Mouse (Mus musculus): ENCODE results near the gene Setd7. TPM values are rescaled to one million over a fixed set of nuclear protein-coding genes. Genes with fewer than 3 reads are reported as not detected.

Setd7 gene
- polyA plus RNA-seq, 1 experiment from 2014 or later, result 2.1 TPM

GRCm38 (mm10) chr3:51505465-51505864, 55.2 kb downstream of the Setd7 start:
- DNase-seq (ENCODE audit: low spot score), result peak; percentile 38
- Histone ChIP-seq H3K36me3 (ENCODE audit: insufficient read depth, low read length) (no peaks in the 10 kb centered on the region), H3K4me2 (replicated peaks; ENCODE audit: low read depth, low read length) (no peak overlapping the region), H3K27me3 (replicated peaks; ENCODE audit: insufficient read depth, low read length) (no peaks in the 10 kb centered on the region), H3K4me1 (ENCODE audit: insufficient read depth, low read depth, low read length) (no peaks in the 10 kb centered on the region), H3K27ac (ENCODE audit: low read length) (no peak overlapping the region), H3K9me3 (ENCODE audit: low read length) (no peaks in the 10 kb centered on the region), H3K9ac (replicated peaks; ENCODE audit: low read depth) (no peak overlapping the region; the same call in 1 of the 2 replicates), H3K4me3 (ENCODE audit: low read depth, low read length) (no peak overlapping the region)
- WGBS, result 58% methylated on average over 19 of the region's 19 CpGs
- peak; percentile 19; the same call in 1 of the 2 replicates for ATAC-seq
- no peak for TF ChIP-seq EP300 (IDR thresholded peaks at IDR 0.05)
- no peak for TF ChIP-seq CTCF (IDR thresholded peaks at IDR 0.05)

- ATAC-seq, result no peak
- TF ChIP-seq CTCF (IDR thresholded peaks at IDR 0.05), result no peak
- no peak for TF ChIP-seq EP300 (IDR thresholded peaks at IDR 0.05)
- H3K9me3 ChIP-seq (ENCODE audit: low read length), result no peaks in the 10 kb centered on the region
- no peaks in the 10 kb centered on the region for H3K36me3 ChIP-seq (ENCODE audit: insufficient read depth, low read length)
- no peaks in the 10 kb centered on the region for H3K4me1 ChIP-seq (ENCODE audit: insufficient read depth, low read depth, low read length)
- H3K4me3 ChIP-seq (ENCODE audit: low read depth, low read length), result no peak overlapping the region
- H3K9ac ChIP-seq (replicated peaks; ENCODE audit: low read depth), result no peak overlapping the region
- no peak overlapping the region for H3K27ac ChIP-seq (ENCODE audit: low read length)
- H3K27me3 ChIP-seq (replicated peaks; ENCODE audit: insufficient read depth, low read length), result no peaks in the 10 kb centered on the region
- no peak for DNase-seq (ENCODE audit: low spot score)
- 80% methylated on average over 11 of the region's 11 CpGs for WGBS
- no peak overlapping the region for H3K4me2 ChIP-seq (replicated peaks; ENCODE audit: low read depth, low read length)
Observed at GRCm38 (mm10) chr3:51504385-51504952, 56.2 kb downstream of the Setd7 start.

- no peak overlapping the region for H3K4me3 ChIP-seq (ENCODE audit: low read depth, low read length)
- no peaks in the 10 kb centered on the region for H3K36me3 ChIP-seq (ENCODE audit: insufficient read depth, low read length)
- no peak overlapping the region for H3K4me2 ChIP-seq (replicated peaks; ENCODE audit: low read depth, low read length)
- DNase-seq (ENCODE audit: low spot score) (no peak), ATAC-seq (no peak)
- H3K27me3 ChIP-seq (replicated peaks; ENCODE audit: insufficient read depth, low read length), result no peaks in the 10 kb centered on the region
- H3K4me1 ChIP-seq (ENCODE audit: insufficient read depth, low read depth, low read length), result no peaks in the 10 kb centered on the region; the same call in 1 of the 2 replicates
- no peaks in the 10 kb centered on the region for H3K9me3 ChIP-seq (ENCODE audit: low read length)
- TF ChIP-seq CTCF (IDR thresholded peaks at IDR 0.05), result no peak
- no peak for TF ChIP-seq EP300 (IDR thresholded peaks at IDR 0.05)
- 74% methylated on average over 4 of the region's 4 CpGs for WGBS
- H3K27ac ChIP-seq (ENCODE audit: low read length), result no peak overlapping the region
- no peak overlapping the region for H3K9ac ChIP-seq (replicated peaks; ENCODE audit: low read depth)
Observed at GRCm38 (mm10) chr3:51499876-51500275, 60.8 kb downstream of the Setd7 start.

GRCm38 (mm10) chr3:51498659-51499058, 62.0 kb downstream of the Setd7 start:
- WGBS, result 55% methylated on average over 5 of the region's 5 CpGs

GRCm38 (mm10) chr3:51497978-51498377, 62.7 kb downstream of the Setd7 start:
- no peaks in the 10 kb centered on the region for H3K9me3 ChIP-seq (ENCODE audit: low read length)
- no peak overlapping the region for H3K9ac ChIP-seq (replicated peaks; ENCODE audit: low read depth)
- ATAC-seq (no peak), DNase-seq (ENCODE audit: low spot score) (no peak)
- H3K4me3 ChIP-seq (ENCODE audit: low read depth, low read length), result no peak overlapping the region
- no peak overlapping the region for H3K4me2 ChIP-seq (replicated peaks; ENCODE audit: low read depth, low read length)
- no peaks in the 10 kb centered on the region for H3K27me3 ChIP-seq (replicated peaks; ENCODE audit: insufficient read depth, low read length)
- no peaks in the 10 kb centered on the region for H3K36me3 ChIP-seq (ENCODE audit: insufficient read depth, low read length)
- no peaks in the 10 kb centered on the region; the same call in 1 of the 2 replicates for H3K4me1 ChIP-seq (ENCODE audit: insufficient read depth, low read depth, low read length)
- 92% methylated on average over 1 of the region's 1 CpGs for WGBS
- no peak overlapping the region for H3K27ac ChIP-seq (ENCODE audit: low read length)
- no peak for TF ChIP-seq CTCF (IDR thresholded peaks at IDR 0.05)
- no peak for TF ChIP-seq EP300 (IDR thresholded peaks at IDR 0.05)

More at GRCm38 (mm10) chr3:51498659-51499058, 62.0 kb downstream of the Setd7 start:
- ATAC-seq (no peak), DNase-seq (ENCODE audit: low spot score) (no peak)
- no peak overlapping the region for H3K9ac ChIP-seq (replicated peaks; ENCODE audit: low read depth)
- no peaks in the 10 kb centered on the region for H3K9me3 ChIP-seq (ENCODE audit: low read length)
- H3K27me3 ChIP-seq (replicated peaks; ENCODE audit: insufficient read depth, low read length), result no peaks in the 10 kb centered on the region
- no peak overlapping the region for H3K4me2 ChIP-seq (replicated peaks; ENCODE audit: low read depth, low read length)
- no peak for TF ChIP-seq EP300 (IDR thresholded peaks at IDR 0.05)
- TF ChIP-seq CTCF (IDR thresholded peaks at IDR 0.05), result no peak
- no peak overlapping the region for H3K4me3 ChIP-seq (ENCODE audit: low read depth, low read length)
- H3K36me3 ChIP-seq (ENCODE audit: insufficient read depth, low read length), result no peaks in the 10 kb centered on the region
- H3K27ac ChIP-seq (ENCODE audit: low read length), result no peak overlapping the region
- no peaks in the 10 kb centered on the region; the same call in 1 of the 2 replicates for H3K4me1 ChIP-seq (ENCODE audit: insufficient read depth, low read depth, low read length)

GRCm38 (mm10) chr3:51495646-51496045, 65.0 kb downstream of the Setd7 start:
- Histone ChIP-seq H3K4me2 (replicated peaks; ENCODE audit: low read depth, low read length) (no peak overlapping the region), H3K9me3 (ENCODE audit: low read length) (no peaks in the 10 kb centered on the region), H3K27me3 (replicated peaks; ENCODE audit: insufficient read depth, low read length) (no peaks in the 10 kb centered on the region), H3K27ac (ENCODE audit: low read length) (no peak overlapping the region), H3K9ac (replicated peaks; ENCODE audit: low read depth) (no peak overlapping the region), H3K4me3 (ENCODE audit: low read depth, low read length) (no peak overlapping the region), H3K4me1 (ENCODE audit: insufficient read depth, low read depth, low read length) (no peaks in the 10 kb centered on the region; the same call in 1 of the 2 replicates), H3K36me3 (ENCODE audit: insufficient read depth, low read length) (no peaks in the 10 kb centered on the region)
- ATAC-seq (no peak), DNase-seq (ENCODE audit: low spot score) (no peak)
- TF ChIP-seq CTCF (IDR thresholded peaks at IDR 0.05) (no peak), EP300 (IDR thresholded peaks at IDR 0.05) (no peak)
- 91% methylated on average over 9 of the region's 9 CpGs for WGBS

Measured in lung, postnatal 0 days (tissue).